Mouse (Mus musculus) lung, postnatal 36 days (tissue): ENCODE measurements around the gene Gm10192.
"Not testable (repeated sequence)": the region's sequence is repeated elsewhere in the genome, so short reads cannot be mapped to it uniquely, and the experiment has no call there.

Experiments
- DNase-seq: peaks from one replicate; pipeline ENCODE4 v3.0.0; 2022; ENCODE audit warnings: mixed read lengths

Gene Gm10192

DNA sequence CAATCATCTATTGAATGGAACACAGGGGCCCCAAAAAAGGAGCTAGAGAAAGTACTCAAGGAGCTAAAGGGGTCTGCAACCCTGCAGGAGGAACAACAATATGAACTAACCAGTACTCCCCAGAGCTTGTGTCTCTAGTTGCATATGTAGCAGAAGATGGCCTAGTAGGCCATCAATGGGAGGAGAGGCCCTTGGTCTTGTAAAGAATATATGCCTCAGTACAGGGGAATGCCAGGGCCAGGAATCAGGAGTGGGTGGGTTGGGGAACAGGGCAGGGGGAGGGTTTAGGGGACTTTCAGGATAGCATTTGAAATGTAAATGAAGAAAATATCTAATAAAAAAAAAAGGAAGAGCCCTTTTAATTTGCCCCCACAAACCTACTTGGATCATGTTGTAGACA, at the start of gene Gm10192:
Gm10192 (minus strand) TSS at position 101 of the 400 bp plus-strand sequence.
- not testable (repeated sequence) for DNase-seq

GRCm38 (mm10) chr4:97230411-97231104, 47.6 kb upstream of the Gm10192 start:
- peak; percentile 3 for DNase-seq

DNA sequence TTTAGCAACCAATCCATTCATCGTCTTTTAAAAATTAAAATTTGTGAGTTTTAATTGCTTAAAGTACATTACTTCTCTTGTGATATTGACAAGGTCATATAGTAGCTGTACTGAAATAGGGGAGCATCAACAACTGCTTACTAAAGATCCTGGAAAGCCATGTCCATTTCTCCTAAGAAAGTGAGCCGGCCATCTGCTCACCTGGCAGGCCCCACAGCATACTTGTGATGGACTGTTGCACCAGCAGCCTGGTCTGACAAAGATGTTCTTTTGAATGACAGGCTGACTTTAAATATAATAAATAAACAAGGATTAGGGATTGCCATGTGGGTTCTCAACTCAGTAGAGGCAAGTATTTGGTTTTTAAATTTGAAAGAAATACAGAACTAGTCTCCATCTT, 36.7 kb upstream of the Gm10192 start:
- DNase-seq = no peak

DNA sequence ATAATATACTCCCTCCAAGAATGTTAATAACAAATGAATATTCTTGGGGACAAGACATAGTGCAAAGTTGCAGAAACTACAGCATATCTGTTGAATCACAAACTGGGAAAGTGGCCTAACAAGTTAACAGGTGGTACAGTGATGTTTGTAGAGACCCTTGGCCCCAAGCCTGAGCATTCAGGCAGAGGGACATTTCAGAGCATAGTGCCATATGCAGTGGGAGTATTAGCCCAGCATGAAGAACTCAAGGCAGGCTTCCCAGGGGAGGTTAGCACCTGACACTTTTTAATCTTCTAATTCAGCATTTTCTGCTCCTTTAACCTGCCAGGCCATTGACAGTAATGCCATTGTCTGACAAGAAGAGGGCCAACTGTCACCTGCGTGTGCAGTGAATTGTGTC, 34.9 kb upstream of the Gm10192 start:
- DNase-seq = no peak

DNA sequence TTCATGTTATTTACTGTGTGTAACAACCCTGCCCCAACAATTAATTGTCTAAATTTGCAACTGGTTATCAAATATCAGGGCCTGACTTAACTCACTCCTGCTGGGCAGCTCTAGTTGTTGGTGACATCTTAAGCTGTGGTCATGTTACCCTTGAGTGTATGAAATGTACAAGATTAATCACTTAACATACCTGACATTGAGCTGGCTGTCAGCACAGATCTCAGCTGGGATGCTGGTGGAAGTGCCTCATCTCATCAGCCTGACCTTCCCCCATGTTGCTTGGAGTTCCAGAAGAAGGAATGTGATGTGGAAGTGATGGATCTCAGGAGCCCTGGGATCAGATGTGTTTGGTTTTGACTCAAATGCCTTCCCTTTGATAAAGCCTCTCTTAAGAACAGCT, 29.5 kb upstream of the Gm10192 start:
- DNase-seq = no peak

DNA sequence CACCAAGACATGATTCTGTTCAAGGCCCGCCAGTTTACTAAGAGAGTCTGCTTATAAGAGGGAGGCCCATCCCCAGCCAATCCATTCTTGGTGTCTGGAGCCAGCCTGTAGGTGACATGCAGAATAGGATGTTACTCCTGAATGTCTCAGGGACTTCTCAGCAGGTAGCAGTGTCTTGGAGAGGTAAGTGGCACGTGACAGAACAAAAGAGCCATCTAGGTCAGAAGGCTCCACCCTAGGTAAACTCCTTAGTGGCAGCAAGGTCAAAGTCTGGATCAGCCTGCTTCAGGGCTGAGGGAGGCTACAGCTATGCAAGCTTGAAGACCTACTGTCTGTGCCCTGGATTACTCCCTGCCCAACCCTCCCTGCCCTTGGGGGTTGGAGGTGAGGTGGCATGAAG, 20.0 kb upstream of the Gm10192 start:
- DNase-seq = not testable (repeated sequence)

DNA sequence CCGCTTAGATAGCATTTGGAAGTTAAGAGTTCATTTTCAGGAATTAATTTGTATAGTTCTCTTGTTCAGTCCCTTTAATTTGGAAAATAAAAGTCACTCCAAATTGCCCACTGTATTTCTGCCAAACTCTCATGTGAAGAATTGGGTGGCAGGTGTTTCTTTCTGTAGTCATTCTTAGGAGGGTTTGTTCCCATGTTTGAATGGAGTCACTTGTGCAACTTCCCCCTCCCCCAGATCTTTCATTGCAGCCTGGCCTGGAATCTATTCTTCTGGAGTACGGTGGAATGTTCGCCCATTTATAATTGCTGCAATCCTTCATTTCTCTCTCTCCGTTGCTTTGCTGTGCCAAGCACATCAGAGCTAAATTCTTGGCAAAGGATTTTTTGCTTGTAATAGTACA, 10.2 kb upstream of the Gm10192 start:
- DNase-seq = peak; percentile 45

- DNase-seq = no peak
Measured at GRCm38 (mm10) chr4:97192601-97193000, 9.6 kb upstream of the Gm10192 start.

- no peak for DNase-seq
Measured at GRCm38 (mm10) chr4:97180396-97180795, 2.6 kb downstream of the Gm10192 start.

DNA sequence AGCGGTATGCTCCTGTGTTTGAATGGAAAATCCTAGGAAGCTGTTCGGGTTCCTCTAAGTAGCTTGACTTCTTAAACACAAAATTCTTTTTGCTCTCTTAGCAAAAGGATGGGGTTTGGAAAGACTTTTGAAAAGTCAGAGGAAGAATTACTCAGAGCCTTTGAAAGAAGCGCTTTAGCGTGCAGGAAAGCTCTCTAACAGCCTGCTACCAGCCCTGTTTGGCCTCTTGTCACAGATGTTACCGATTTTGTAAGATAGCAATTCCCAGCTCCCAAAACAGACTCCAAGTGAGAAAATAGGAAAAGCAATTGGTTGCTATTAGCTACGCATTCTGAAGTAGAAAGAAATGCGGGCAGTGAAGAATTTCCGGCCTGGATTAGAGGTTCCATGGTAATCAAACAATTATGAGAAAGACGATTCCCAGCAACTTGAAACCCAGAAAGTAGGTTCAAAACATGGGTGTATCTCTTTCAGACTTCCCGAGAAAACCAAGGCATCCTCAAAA, 26.1 kb downstream of the Gm10192 start:
- DNase-seq = no peak

DNA sequence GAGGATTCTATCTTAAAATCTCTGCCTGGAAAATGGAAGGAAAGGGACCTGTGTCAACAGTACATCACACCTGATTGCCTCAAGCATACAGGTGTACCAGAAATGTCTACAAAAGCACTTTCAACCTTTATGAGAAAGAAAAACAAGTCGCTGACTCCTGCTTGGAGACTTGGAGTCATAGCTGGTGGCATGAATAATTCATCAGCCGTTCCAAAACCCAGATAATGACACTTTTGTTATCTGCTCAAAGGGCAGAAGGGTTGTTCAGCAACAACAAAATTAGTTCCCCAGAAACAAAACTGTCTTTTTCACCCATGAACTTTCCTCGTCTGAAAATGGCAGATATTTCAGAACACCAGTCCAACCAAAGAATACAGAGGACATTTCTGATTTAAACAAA, 26.9 kb downstream of the Gm10192 start:
- DNase-seq = no peak

- no peak for DNase-seq
Measured at GRCm38 (mm10) chr4:97153554-97153953, 29.4 kb downstream of the Gm10192 start.

DNA sequence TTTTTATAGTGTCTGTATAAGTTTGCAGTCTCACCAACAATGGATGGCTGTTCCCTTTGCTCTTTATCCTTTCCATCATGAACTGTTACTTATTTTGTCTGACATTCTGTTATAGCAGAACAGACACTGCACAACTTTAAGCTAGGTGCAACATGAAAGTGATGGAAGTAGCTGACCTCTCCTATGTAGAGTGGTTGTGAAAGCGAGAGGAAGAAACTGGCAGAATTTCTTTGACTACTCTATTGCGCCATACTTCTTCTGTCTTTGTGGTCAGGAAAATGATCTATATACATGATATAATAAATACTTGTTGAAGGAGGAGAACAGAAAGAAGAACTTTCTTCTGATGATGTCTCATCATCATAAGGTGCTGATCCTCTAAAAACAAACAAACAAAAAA, 40.5 kb downstream of the Gm10192 start:
- no peak for DNase-seq
